Mouse (Mus musculus): ENCODE data around the gene Ppp1r14d. TPM values are rescaled to one million over a fixed set of nuclear protein-coding genes. Genes with fewer than 3 reads are reported as not detected.

Gene Ppp1r14d
- polyA plus RNA-seq (2015; fragmentation: Nextera tagmentation; extraction: Ambion mirVana) = 0.57 and 0.81 TPM in 2 replicates

- H3K4me1 ChIP-seq (replicated peaks; ENCODE audit: control insufficient read depth, insufficient read depth) = no peaks in the 10 kb centered on the region
- H3K9me3 ChIP-seq (ENCODE audit: control insufficient read depth, low read length) = no peaks in the 10 kb centered on the region
- TF ChIP-seq CTCF (IDR thresholded peaks at IDR 0.05; ENCODE audit: low read depth) (no peak), EP300 (optimal IDR thresholded peaks at IDR 0.05) (no peak)
- no peak within 1 kb of the TSS for H3K4me3 ChIP-seq (ENCODE audit: low read depth, low read length)
- H3K4me2 ChIP-seq (replicated peaks; ENCODE audit: low read depth) = no peak within 1 kb of the TSS
- DNase-seq (ENCODE audit: low spot score) (no peak), ATAC-seq (ENCODE audit: low FRiP score, low TSS enrichment) (no peak)
- H3K27ac ChIP-seq (replicated peaks) = no peak within 1 kb of the TSS
- WGBS = 66% methylated on average over 6 of the region's 6 CpGs
- no peaks in the 10 kb centered on the region for H3K27me3 ChIP-seq (ENCODE audit: control insufficient read depth, insufficient read depth, low read length)
- no peak within 1 kb of the TSS for H3K9ac ChIP-seq (ENCODE audit: low read length)
- H3K36me3 ChIP-seq (ENCODE audit: control insufficient read depth, insufficient read depth, low read length) = no peaks in the 10 kb centered on the region
Observed at GRCm38 (mm10) chr2:119229775-119230704, at the start of gene Ppp1r14d. Ppp1r14d (minus strand) TSS chr2:119229906.

DNA sequence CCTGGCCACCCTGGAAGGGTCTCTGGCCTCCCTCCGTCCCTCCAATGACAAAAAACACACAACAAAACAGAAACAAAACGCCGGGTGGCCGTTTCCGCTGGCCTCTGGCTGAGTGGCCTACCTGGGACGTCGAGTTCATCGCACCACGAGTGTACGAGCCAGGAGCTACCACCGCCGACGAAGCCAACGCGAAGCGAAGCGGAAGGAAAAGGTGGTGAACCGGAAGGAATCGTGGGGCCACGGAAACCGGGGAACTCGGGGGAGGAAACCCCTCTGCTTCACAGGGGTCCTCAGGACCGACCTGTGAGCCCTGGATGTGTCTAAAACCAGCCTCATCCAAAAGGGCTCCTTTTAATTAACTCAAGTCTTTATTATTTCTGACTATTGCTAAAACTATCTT, 48.1 kb upstream of the Ppp1r14d start:
- DNase-seq (ENCODE audit: low spot score) = no peak
- Histone ChIP-seq H3K9me3 (ENCODE audit: control insufficient read depth, low read length) (no peaks in the 10 kb centered on the region), H3K27ac (replicated peaks) (no peak overlapping the region), H3K9ac (ENCODE audit: low read length) (no peak overlapping the region), H3K4me2 (replicated peaks; ENCODE audit: low read depth) (no peak overlapping the region), H3K4me1 (replicated peaks; ENCODE audit: control insufficient read depth, insufficient read depth) (no peaks in the 10 kb centered on the region), H3K36me3 (ENCODE audit: control insufficient read depth, insufficient read depth, low read length) (no peaks in the 10 kb centered on the region), H3K27me3 (ENCODE audit: control insufficient read depth, insufficient read depth, low read length) (no peaks in the 10 kb centered on the region), H3K4me3 (ENCODE audit: low read depth, low read length) (no peak overlapping the region)
- no peak for TF ChIP-seq CTCF (IDR thresholded peaks at IDR 0.05; ENCODE audit: low read depth)
- 86% methylated on average over 23 of the region's 23 CpGs for WGBS
- no peak for ATAC-seq (ENCODE audit: low FRiP score, low TSS enrichment)

- DNase-seq (ENCODE audit: low spot score) (no peak), ATAC-seq (ENCODE audit: low FRiP score, low TSS enrichment) (no peak)
- H3K27ac ChIP-seq (replicated peaks) = no peak overlapping the region
- TF ChIP-seq CTCF (IDR thresholded peaks at IDR 0.05; ENCODE audit: low read depth) (no peak), EP300 (optimal IDR thresholded peaks at IDR 0.05) (no peak)
- no peak overlapping the region for H3K4me2 ChIP-seq (replicated peaks; ENCODE audit: low read depth)
- H3K9me3 ChIP-seq (ENCODE audit: control insufficient read depth, low read length) = no peaks in the 10 kb centered on the region
- H3K36me3 ChIP-seq (ENCODE audit: control insufficient read depth, insufficient read depth, low read length) = no peaks in the 10 kb centered on the region
- no peaks in the 10 kb centered on the region for H3K4me1 ChIP-seq (replicated peaks; ENCODE audit: control insufficient read depth, insufficient read depth)
- 82% methylated on average over 7 of the region's 7 CpGs for WGBS
- H3K27me3 ChIP-seq (ENCODE audit: control insufficient read depth, insufficient read depth, low read length) = no peaks in the 10 kb centered on the region
- no peak overlapping the region for H3K9ac ChIP-seq (ENCODE audit: low read length)
- H3K4me3 ChIP-seq (ENCODE audit: low read depth, low read length) = no peak overlapping the region
Observed at GRCm38 (mm10) chr2:119276926-119277325, 47.2 kb upstream of the Ppp1r14d start.

DNA sequence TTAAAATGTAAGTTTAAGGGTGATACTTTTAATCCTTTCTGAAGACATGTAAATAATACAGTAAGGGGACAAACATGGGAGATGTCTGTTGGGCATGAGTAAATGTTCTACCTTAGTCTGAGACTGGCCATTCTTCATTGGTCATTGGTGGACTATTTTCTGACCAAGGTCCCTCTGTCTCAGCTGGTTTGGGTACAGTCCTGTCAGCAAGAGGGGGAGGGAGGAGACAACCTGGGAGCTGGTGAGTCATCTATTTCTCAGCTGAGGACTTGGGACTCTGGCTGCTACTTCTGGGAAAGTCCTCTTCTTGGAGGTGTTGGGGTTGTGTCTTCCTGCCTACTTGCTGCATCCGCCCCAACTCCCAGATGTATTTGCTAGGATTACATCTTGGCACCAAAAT, 44.4 kb upstream of the Ppp1r14d start:
- H3K4me2 ChIP-seq (replicated peaks; ENCODE audit: low read depth) = no peak overlapping the region
- DNase-seq (ENCODE audit: low spot score) (no peak), ATAC-seq (ENCODE audit: low FRiP score, low TSS enrichment) (peak; percentile 43; the same call in 1 of the 2 replicates)
- no peaks in the 10 kb centered on the region for H3K27me3 ChIP-seq (ENCODE audit: control insufficient read depth, insufficient read depth, low read length)
- no peak overlapping the region for H3K9ac ChIP-seq (ENCODE audit: low read length)
- H3K9me3 ChIP-seq (ENCODE audit: control insufficient read depth, low read length) = no peaks in the 10 kb centered on the region
- no peaks in the 10 kb centered on the region for H3K4me1 ChIP-seq (replicated peaks; ENCODE audit: control insufficient read depth, insufficient read depth)
- H3K4me3 ChIP-seq (ENCODE audit: low read depth, low read length) = no peak overlapping the region
- WGBS = 54% methylated on average over 1 of the region's 1 CpGs
- no peak overlapping the region for H3K27ac ChIP-seq (replicated peaks)
- no peak for TF ChIP-seq CTCF (IDR thresholded peaks at IDR 0.05; ENCODE audit: low read depth)
- TF ChIP-seq EP300 (optimal IDR thresholded peaks at IDR 0.05) = no peak
- no peaks in the 10 kb centered on the region for H3K36me3 ChIP-seq (ENCODE audit: control insufficient read depth, insufficient read depth, low read length)

GRCm38 (mm10) chr2:119270643-119271331, 41.1 kb upstream of the Ppp1r14d start, which contains the start of gene Rhov:
Rhov (minus strand) TSS chr2:119271272.
- peak within 1 kb of the TSS; percentile 95 for H3K4me2 ChIP-seq (replicated peaks; ENCODE audit: low read depth)
- H3K9me3 ChIP-seq (ENCODE audit: control insufficient read depth, low read length) = no peaks in the 10 kb centered on the region
- peak; percentile 88 for DNase-seq (ENCODE audit: low spot score)
- TF ChIP-seq CTCF (IDR thresholded peaks at IDR 0.05; ENCODE audit: low read depth) (peak; percentile 45), EP300 (optimal IDR thresholded peaks at IDR 0.05) (no peak)
- H3K27me3 ChIP-seq (ENCODE audit: control insufficient read depth, insufficient read depth, low read length) = no peaks in the 10 kb centered on the region
- peak; percentile 80 for ATAC-seq (ENCODE audit: low FRiP score, low TSS enrichment)
- H3K27ac ChIP-seq (replicated peaks) = peak within 1 kb of the TSS; percentile 30
- no peaks in the 10 kb centered on the region for H3K36me3 ChIP-seq (ENCODE audit: control insufficient read depth, insufficient read depth, low read length)
- H3K4me1 ChIP-seq (replicated peaks; ENCODE audit: control insufficient read depth, insufficient read depth) = no peaks in the 10 kb centered on the region
- WGBS = under 1% methylated on average over 45 of the region's 49 CpGs
- H3K9ac ChIP-seq (ENCODE audit: low read length) = peak within 1 kb of the TSS; percentile 70
- peak within 1 kb of the TSS; percentile 55 for H3K4me3 ChIP-seq (ENCODE audit: low read depth, low read length)
